Mouse (Mus musculus): ENCODE results near the gene Prr12. TPM values are rescaled to one million over a fixed set of nuclear protein-coding genes. Genes with fewer than 3 reads are reported as not detected.

Prr12 gene
- total and polyA plus RNA-seq, 2 experiments from 2014 or later = 3.8 to 12.5 TPM

DNA sequence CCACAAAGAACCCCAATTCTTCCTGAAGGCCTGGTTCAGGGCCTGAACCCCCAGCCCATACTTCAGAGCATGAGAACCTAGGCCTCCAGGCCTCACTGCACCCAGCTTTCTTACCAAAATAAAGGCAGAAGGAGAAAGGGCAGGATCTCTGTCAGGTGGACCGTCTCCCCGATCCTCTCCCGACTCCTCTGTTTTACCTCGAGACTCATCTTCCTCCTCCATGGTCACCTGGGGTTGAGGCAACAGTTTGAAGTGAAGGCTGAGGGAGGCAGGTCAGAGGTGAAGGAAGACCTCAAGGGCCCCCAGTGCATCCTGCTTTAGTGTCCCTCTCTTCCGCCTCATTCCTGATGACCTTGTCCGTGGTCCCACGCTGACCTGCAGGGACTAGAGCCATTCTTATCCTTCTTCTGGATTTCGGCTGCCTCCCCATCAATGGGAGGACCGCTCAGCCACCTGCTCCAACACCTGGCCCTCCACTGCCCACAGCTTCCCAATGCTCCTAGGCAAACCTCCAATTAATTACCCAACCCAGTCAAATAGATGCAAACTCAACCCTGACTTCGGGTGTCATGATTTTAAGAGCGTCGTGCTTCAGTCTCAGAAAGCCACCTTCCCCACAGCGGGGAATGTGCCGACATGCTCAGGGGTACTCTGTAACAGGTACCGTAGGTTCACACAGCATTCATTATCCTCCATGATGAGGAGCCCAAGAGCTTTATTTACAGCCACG lies 39.1 kb downstream of the Prr12 start:
- no peak overlapping the region for H3K27ac ChIP-seq (ENCODE audit: low read depth)
- no peak for ATAC-seq (ENCODE audit: insufficient read depth, low read depth)
- H3K9me3 ChIP-seq (replicated peaks; ENCODE audit: control insufficient read depth, low read length) = no peaks in the 10 kb centered on the region
- peaks cover 46% of the 10 kb centered on the region for H3K36me3 ChIP-seq (replicated peaks; ENCODE audit: control insufficient read depth, insufficient read depth, low read length)
- H3K4me1 ChIP-seq (ENCODE audit: control insufficient read depth, insufficient read depth) = peaks cover 9% of the 10 kb centered on the region
- H3K9ac ChIP-seq (replicated peaks; ENCODE audit: low read depth, low read length) = no peak overlapping the region
- DNase-seq (ENCODE audit: low spot score) = no peak
- H3K4me2 ChIP-seq (ENCODE audit: low read depth, low read length) = no peak overlapping the region
- TF ChIP-seq EP300 (IDR thresholded peaks at IDR 0.05; ENCODE audit: low read depth) (no peak), CTCF (IDR thresholded peaks at IDR 0.05; ENCODE audit: low read depth) (no peak)
- H3K27me3 ChIP-seq (ENCODE audit: control insufficient read depth, insufficient read depth, low read length) = no peaks in the 10 kb centered on the region
- no peak overlapping the region for H3K4me3 ChIP-seq (ENCODE audit: low read depth, low read length)
- WGBS = 91% methylated on average over 16 of the region's 16 CpGs

DNA sequence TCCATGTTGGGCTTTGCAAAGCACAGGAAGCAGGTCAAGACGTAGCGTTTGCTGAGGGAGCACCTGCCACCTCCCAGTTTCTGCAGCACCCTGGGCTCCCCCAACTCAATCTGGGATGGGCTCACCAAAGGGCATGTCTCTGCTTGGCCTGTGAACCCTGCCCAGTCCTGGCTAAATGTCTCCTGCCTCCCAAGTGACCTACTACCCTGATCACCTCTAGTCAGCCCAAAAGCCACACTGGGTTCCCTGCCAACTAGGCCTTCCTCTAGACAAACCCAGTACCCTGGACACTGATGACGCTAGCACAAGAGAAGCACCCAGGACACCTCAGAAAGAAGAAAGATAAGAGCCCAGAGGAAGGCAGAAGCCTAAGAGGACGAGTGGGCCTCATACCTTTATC lies 39.9 kb downstream of the Prr12 start:
- H3K9ac ChIP-seq (replicated peaks; ENCODE audit: low read depth, low read length) = no peak overlapping the region
- peaks cover 9% of the 10 kb centered on the region for H3K4me1 ChIP-seq (ENCODE audit: control insufficient read depth, insufficient read depth)
- no peak overlapping the region for H3K4me3 ChIP-seq (ENCODE audit: low read depth, low read length)
- ATAC-seq (ENCODE audit: insufficient read depth, low read depth) (no peak), DNase-seq (ENCODE audit: low spot score) (no peak)
- no peak overlapping the region for H3K4me2 ChIP-seq (ENCODE audit: low read depth, low read length)
- 69% methylated on average over 4 of the region's 4 CpGs for WGBS
- H3K36me3 ChIP-seq (replicated peaks; ENCODE audit: control insufficient read depth, insufficient read depth, low read length) = peaks cover 53% of the 10 kb centered on the region
- H3K27ac ChIP-seq (ENCODE audit: low read depth) = no peak overlapping the region
- H3K9me3 ChIP-seq (replicated peaks; ENCODE audit: control insufficient read depth, low read length) = no peaks in the 10 kb centered on the region
- H3K27me3 ChIP-seq (ENCODE audit: control insufficient read depth, insufficient read depth, low read length) = no peaks in the 10 kb centered on the region
- no peak for TF ChIP-seq CTCF (IDR thresholded peaks at IDR 0.05; ENCODE audit: low read depth)
- TF ChIP-seq EP300 (IDR thresholded peaks at IDR 0.05; ENCODE audit: low read depth) = no peak

DNA sequence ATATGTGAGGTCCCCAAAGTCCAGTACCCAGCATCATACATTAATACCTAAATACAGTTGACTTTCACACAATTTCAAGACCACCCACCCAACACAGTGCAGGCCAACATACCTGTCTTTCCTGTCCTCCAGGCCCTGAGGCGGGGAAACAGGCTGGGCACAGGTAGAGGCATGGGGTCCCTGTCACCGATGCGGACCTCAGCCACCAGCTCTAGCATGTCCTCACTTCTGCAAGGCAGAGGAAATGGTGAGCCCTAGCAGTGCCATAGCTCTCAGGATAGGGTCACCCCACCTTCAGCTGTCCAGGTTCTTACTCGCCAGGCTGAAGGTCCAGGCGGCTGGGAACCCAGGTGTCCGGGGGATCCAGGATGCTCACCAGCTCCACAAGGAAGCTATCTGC lies 40.7 kb downstream of the Prr12 start:
- TF ChIP-seq EP300 (IDR thresholded peaks at IDR 0.05; ENCODE audit: low read depth) = no peak
- no peak for TF ChIP-seq CTCF (IDR thresholded peaks at IDR 0.05; ENCODE audit: low read depth)
- Histone ChIP-seq H3K27ac (ENCODE audit: low read depth) (no peak overlapping the region), H3K36me3 (replicated peaks; ENCODE audit: control insufficient read depth, insufficient read depth, low read length) (peaks cover 61% of the 10 kb centered on the region), H3K4me1 (ENCODE audit: control insufficient read depth, insufficient read depth) (peaks cover 9% of the 10 kb centered on the region), H3K9ac (replicated peaks; ENCODE audit: low read depth, low read length) (no peak overlapping the region), H3K27me3 (ENCODE audit: control insufficient read depth, insufficient read depth, low read length) (no peaks in the 10 kb centered on the region), H3K4me2 (ENCODE audit: low read depth, low read length) (no peak overlapping the region), H3K4me3 (ENCODE audit: low read depth, low read length) (no peak overlapping the region), H3K9me3 (replicated peaks; ENCODE audit: control insufficient read depth, low read length) (no peaks in the 10 kb centered on the region)
- 96% methylated on average over 6 of the region's 6 CpGs for WGBS
- ATAC-seq (ENCODE audit: insufficient read depth, low read depth) (no peak), DNase-seq (ENCODE audit: low spot score) (no peak)

DNA sequence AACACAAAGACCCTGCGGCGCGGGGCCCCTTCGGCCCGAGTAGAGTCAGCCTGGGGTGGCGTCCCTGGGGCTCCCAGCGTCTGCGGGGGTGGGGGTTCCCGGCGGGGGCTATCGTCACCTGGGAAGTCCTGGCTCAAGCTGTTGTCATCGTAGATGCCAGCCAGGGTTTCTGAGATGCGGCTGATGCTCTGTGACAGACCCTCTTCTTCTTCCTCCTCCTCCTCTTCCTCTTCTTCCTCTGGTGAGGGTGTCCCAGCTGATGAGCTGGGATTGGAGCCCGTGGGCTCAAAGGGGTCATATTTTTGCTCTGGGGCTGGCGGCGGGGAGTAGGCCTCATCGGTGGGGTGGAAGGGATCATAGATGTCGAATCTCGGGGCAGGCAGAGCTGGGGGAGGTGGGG lies 44.3 kb downstream of the Prr12 start:
- no peaks in the 10 kb centered on the region for H3K4me1 ChIP-seq (ENCODE audit: control insufficient read depth, insufficient read depth)
- no peak overlapping the region for H3K27ac ChIP-seq (ENCODE audit: low read depth)
- WGBS = 92% methylated on average over 19 of the region's 19 CpGs
- no peak for TF ChIP-seq CTCF (IDR thresholded peaks at IDR 0.05; ENCODE audit: low read depth)
- no peak for TF ChIP-seq EP300 (IDR thresholded peaks at IDR 0.05; ENCODE audit: low read depth)
- no peak overlapping the region for H3K9ac ChIP-seq (replicated peaks; ENCODE audit: low read depth, low read length)
- H3K4me2 ChIP-seq (ENCODE audit: low read depth, low read length) = no peak overlapping the region
- no peaks in the 10 kb centered on the region for H3K27me3 ChIP-seq (ENCODE audit: control insufficient read depth, insufficient read depth, low read length)
- DNase-seq (ENCODE audit: low spot score) (no peak), ATAC-seq (ENCODE audit: insufficient read depth, low read depth) (no peak)
- H3K9me3 ChIP-seq (replicated peaks; ENCODE audit: control insufficient read depth, low read length) = no peaks in the 10 kb centered on the region
- H3K36me3 ChIP-seq (replicated peaks; ENCODE audit: control insufficient read depth, insufficient read depth, low read length) = peaks cover 95% of the 10 kb centered on the region
- no peak overlapping the region for H3K4me3 ChIP-seq (ENCODE audit: low read depth, low read length)

DNA sequence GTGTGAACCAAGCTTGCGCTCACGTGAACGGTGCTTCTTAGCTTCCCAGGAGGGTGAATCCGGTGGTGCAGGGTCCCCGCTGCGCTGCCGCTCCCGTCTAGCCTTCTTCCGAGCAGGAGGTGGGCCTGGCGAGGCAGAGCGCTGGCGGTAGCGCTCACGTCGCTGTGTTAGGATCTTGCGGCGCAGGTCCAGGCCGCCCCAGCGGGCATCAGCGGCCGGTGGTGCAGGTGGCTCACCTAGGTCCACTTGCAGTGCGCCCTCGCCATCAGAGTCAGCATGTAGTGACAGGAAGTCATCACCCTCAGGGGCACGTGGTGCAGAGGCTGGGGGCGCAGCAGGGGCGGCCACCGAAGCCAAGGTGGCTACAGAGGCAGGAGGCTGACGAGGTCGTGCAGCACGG lies 44.8 kb downstream of the Prr12 start:
- no peaks in the 10 kb centered on the region for H3K27me3 ChIP-seq (ENCODE audit: control insufficient read depth, insufficient read depth, low read length)
- no peak for TF ChIP-seq CTCF (IDR thresholded peaks at IDR 0.05; ENCODE audit: low read depth)
- no peak for TF ChIP-seq EP300 (IDR thresholded peaks at IDR 0.05; ENCODE audit: low read depth)

DNA sequence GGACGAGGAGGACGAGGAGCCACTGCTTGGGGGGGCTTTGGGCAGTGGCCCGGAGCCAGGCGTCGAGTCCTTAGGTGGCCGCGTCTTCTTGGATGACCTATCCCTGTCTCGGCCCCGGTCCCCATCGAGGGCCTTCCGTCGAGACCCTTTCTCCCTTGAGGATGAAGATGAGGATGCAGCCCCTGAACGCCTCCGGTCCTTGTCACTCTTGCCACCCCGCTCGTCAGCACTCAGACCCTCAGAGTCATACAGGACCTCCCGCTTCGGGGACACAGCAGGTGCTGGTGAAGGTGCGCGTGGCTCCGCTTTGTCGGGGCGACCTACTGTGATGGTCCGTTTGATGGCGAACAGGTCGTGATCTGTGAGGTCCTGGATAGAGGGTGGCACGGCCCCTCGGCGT lies 45.5 kb downstream of the Prr12 start:
- 91% methylated on average over 29 of the region's 29 CpGs for WGBS
- Histone ChIP-seq H3K9ac (replicated peaks; ENCODE audit: low read depth, low read length) (no peak overlapping the region), H3K4me3 (ENCODE audit: low read depth, low read length) (no peak overlapping the region), H3K4me1 (ENCODE audit: control insufficient read depth, insufficient read depth) (no peaks in the 10 kb centered on the region), H3K36me3 (replicated peaks; ENCODE audit: control insufficient read depth, insufficient read depth, low read length) (peaks cover 95% of the 10 kb centered on the region), H3K9me3 (replicated peaks; ENCODE audit: control insufficient read depth, low read length) (no peaks in the 10 kb centered on the region), H3K27ac (ENCODE audit: low read depth) (no peak overlapping the region), H3K27me3 (ENCODE audit: control insufficient read depth, insufficient read depth, low read length) (no peaks in the 10 kb centered on the region), H3K4me2 (ENCODE audit: low read depth, low read length) (no peak overlapping the region)
- ATAC-seq (ENCODE audit: insufficient read depth, low read depth) = no peak
- no peak for DNase-seq (ENCODE audit: low spot score)
- TF ChIP-seq CTCF (IDR thresholded peaks at IDR 0.05; ENCODE audit: low read depth) (no peak), EP300 (IDR thresholded peaks at IDR 0.05; ENCODE audit: low read depth) (no peak)

More for the DNA sequence above, 44.8 kb downstream of the Prr12 start:
- Histone ChIP-seq H3K4me1 (ENCODE audit: control insufficient read depth, insufficient read depth) (no peaks in the 10 kb centered on the region), H3K4me3 (ENCODE audit: low read depth, low read length) (no peak overlapping the region), H3K9me3 (replicated peaks; ENCODE audit: control insufficient read depth, low read length) (no peaks in the 10 kb centered on the region), H3K4me2 (ENCODE audit: low read depth, low read length) (no peak overlapping the region), H3K9ac (replicated peaks; ENCODE audit: low read depth, low read length) (no peak overlapping the region), H3K27ac (ENCODE audit: low read depth) (no peak overlapping the region), H3K36me3 (replicated peaks; ENCODE audit: control insufficient read depth, insufficient read depth, low read length) (peaks cover 95% of the 10 kb centered on the region)
- no peak for DNase-seq (ENCODE audit: low spot score)
- ATAC-seq (ENCODE audit: insufficient read depth, low read depth) = no peak
- 93% methylated on average over 30 of the region's 30 CpGs for WGBS

All from heart, postnatal 0 days (tissue).